Mouse (Mus musculus) bone marrow macrophage, adult 2 months (primary cell): ENCODE data around the gene Ppp2r2c.

Experiments
- CTCF ChIP-seq: IDR thresholded peaks from 2 replicates; pipeline ENCODE4 v1.5.1; 2012; ENCODE audit warnings: low read depth, mild to moderate bottlenecking, low read length, moderate library complexity
- POLR2A ChIP-seq: IDR thresholded peaks from 2 replicates; pipeline ENCODE4 v1.6.1; 2012; ENCODE audit warnings: mild to moderate bottlenecking, low read depth, low read length, borderline replicate concordance

- TF ChIP-seq POLR2A (no peak), CTCF (no peak)
These were observed 122.5 kb downstream of the Ppp2r2c start for GRCm38 (mm10) chr5:36990631-36991350.
